Mouse (Mus musculus) bone marrow macrophage, adult 2 months (primary cell): ENCODE data around the gene Asic2.

Experiments
- CTCF ChIP-seq: IDR thresholded peaks from 2 replicates; pipeline ENCODE4 v1.5.1; 2012; ENCODE audit warnings: low read depth, mild to moderate bottlenecking, low read length, moderate library complexity
- POLR2A ChIP-seq: IDR thresholded peaks from 2 replicates; pipeline ENCODE4 v1.6.1; 2012; ENCODE audit warnings: mild to moderate bottlenecking, low read depth, low read length, borderline replicate concordance

- no peak for TF ChIP-seq CTCF
- TF ChIP-seq POLR2A, result no peak
Measured at GRCm38 (mm10) chr11:81583195-81583594, 385.1 kb downstream of the Asic2 start.
